Mouse (Mus musculus) embryonic fibroblast, embryonic 13.5 days (primary cell): ENCODE measurements around the gene Dlx2.

Experiments
- CTCF ChIP-seq: IDR thresholded peaks from 2 replicates; pipeline ENCODE4 v1.5.1; 2011; ENCODE audit warnings: mild to moderate bottlenecking, control low read depth, low read length, moderate library complexity, borderline replicate concordance; ENCODE audit not compliant: insufficient read depth
- POLR2A ChIP-seq: IDR thresholded peaks from 2 replicates; pipeline ENCODE4 v1.6.1; 2011; ENCODE audit warnings: low read depth, mild to moderate bottlenecking, control low read depth, low read length, moderate library complexity

- TF ChIP-seq POLR2A = no peak
- no peak for TF ChIP-seq CTCF
These were observed 3.0 kb downstream of the Dlx2 start for GRCm38 (mm10) chr2:71543531-71543930.
